Mouse (Mus musculus) midbrain, embryonic 15.5 days (tissue): ENCODE measurements around the gene Pappa2. TPM values are rescaled to one million over a fixed set of nuclear protein-coding genes. Genes with fewer than 3 reads are reported as not detected.

Experiments
- ATAC-seq: fragments of 200-750 bp; cut with Nextera tagmentation; replicated peaks from 2 replicates; pipeline ENCODE4 v1.8.0; 2017; ENCODE audit warnings: moderate TSS enrichment
- H3K27ac ChIP-seq: fragments of 300-500 bp; sonication (generic); 2 replicates; pipeline ENCODE4 v1.5.1; 2015; ENCODE audit warnings: mild to moderate bottlenecking, inconsistent platforms
- H3K27me3 ChIP-seq: fragments of 300-500 bp; sonication (generic); replicated peaks from 2 replicates; pipeline ENCODE4 v1.6.1; 2015; ENCODE audit warnings: inconsistent platforms
- H3K36me3 ChIP-seq: fragments of 300-500 bp; sonication (generic); replicated peaks from 2 replicates; pipeline ENCODE4 v1.6.1; 2015; ENCODE audit warnings: inconsistent platforms
- H3K4me1 ChIP-seq: fragments of 300-500 bp; sonication (generic); 2 replicates; pipeline ENCODE4 v1.6.1; 2015; ENCODE audit warnings: inconsistent platforms
- H3K4me2 ChIP-seq: fragments of 300-500 bp; sonication (generic); 2 replicates; pipeline ENCODE4 v1.6.1; 2015; ENCODE audit warnings: inconsistent platforms, mild to moderate bottlenecking, moderate library complexity
- H3K4me3 ChIP-seq: fragments of 300-500 bp; sonication (generic); 2 replicates; pipeline ENCODE4 v1.5.1; 2015; ENCODE audit warnings: mild to moderate bottlenecking, inconsistent platforms
- H3K9ac ChIP-seq: fragments of 300-500 bp; sonication (generic); 2 replicates; pipeline ENCODE4 v1.6.1; 2015; ENCODE audit warnings: mild to moderate bottlenecking, inconsistent platforms
- H3K9me3 ChIP-seq: fragments of 300-500 bp; sonication (generic); 2 replicates; pipeline ENCODE4 v1.6.1; 2016; ENCODE audit warnings: inconsistent platforms
- WGBS: fragments of 180-500 bp; shearing (Covaris S2); methylation state at CpG from one replicate; pipeline ENCODE4 v1.1.7; 2015; ENCODE audit warnings: mixed read lengths; 5-methylcytosine and 5-hydroxymethylcytosine counted together
- polyA plus RNA-seq: library from polyadenylated mRNA; unstranded; fragments of >200 nt; fragmentation: Nextera tagmentation; extraction: Ambion mirVana; gene quantifications from 2 replicates; pipeline ENCODE4 v1.2.1, GENCODE M21; 2015

The Pappa2 gene
- polyA plus RNA-seq, 1 experiment from 2014 or later, result 0.63 TPM

DNA sequence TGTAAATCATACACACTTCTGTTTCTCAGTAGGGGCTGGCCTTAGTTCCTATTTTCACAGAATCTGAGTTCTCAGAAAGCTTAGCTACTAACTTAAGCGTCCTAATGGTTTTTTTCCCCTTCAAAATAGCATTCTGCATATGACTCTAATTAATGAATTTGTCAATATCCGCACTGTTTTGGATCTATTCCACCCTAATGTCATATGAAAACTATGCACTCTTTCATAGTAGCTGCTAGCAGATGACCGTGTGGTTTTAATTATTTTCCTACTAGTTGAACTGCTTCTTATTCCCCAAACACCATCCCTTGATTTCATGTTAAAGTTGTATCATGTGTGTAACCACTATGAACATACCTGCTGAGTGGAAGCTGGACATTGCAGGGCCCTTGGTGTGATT lies 314.3 kb downstream of the Pappa2 start:
- Histone ChIP-seq H3K4me1 (no peaks in the 10 kb centered on the region), H3K4me3 (no peak overlapping the region), H3K9me3 (no peaks in the 10 kb centered on the region), H3K4me2 (no peak overlapping the region), H3K27me3 (no peaks in the 10 kb centered on the region), H3K36me3 (0 out of 2 replicates have a peak, but pooled peaks cover 12% of the 10 kb centered on the region), H3K27ac (no peak overlapping the region), H3K9ac (no peak overlapping the region)
- ATAC-seq, result no peak
- WGBS, result 88% methylated on average over 3 of the region's 3 CpGs
